Mouse (Mus musculus) thymus, postnatal 0 days (tissue): ENCODE results near the gene Etl4. TPM values are rescaled to one million over a fixed set of nuclear protein-coding genes. Genes with fewer than 3 reads are reported as not detected.

Experiments used
- DNase-seq: peaks from one replicate; pipeline ENCODE4 v3.0.0-alpha.2; 2015; ENCODE audit warnings: low spot score
- polyA plus RNA-seq: library from polyadenylated mRNA; unstranded; fragments of >200 nt; fragmentation: Nextera tagmentation; extraction: Ambion mirVana; gene quantifications from 2 replicates; pipeline ENCODE4 v1.2.1, GENCODE M21; 2015

Etl4 gene
- 4.9 and 6.0 TPM in 2 replicates for polyA plus RNA-seq

- DNase-seq, result no peak
Observed at GRCm38 (mm10) chr2:19909171-19909899, at the start of gene Etl4. Gene Etl4 (plus strand): TSS chr2:19909780.

- no peak for DNase-seq
Observed at GRCm38 (mm10) chr2:19869167-19869566, 40.4 kb upstream of the Etl4 start.

- no peak for DNase-seq
Observed at GRCm38 (mm10) chr2:19871881-19872280, 37.7 kb upstream of the Etl4 start.

GRCm38 (mm10) chr2:19890875-19891274 lies 18.7 kb upstream of the Etl4 start:
- DNase-seq, result no peak

GRCm38 (mm10) chr2:19909900-19910780 lies 560 bp downstream of the Etl4 start:
- DNase-seq, result no peak

GRCm38 (mm10) chr2:19910781-19911175 lies 1.2 kb downstream of the Etl4 start:
- no peak for DNase-seq

GRCm38 (mm10) chr2:19919190-19919589 lies 9.6 kb downstream of the Etl4 start:
- DNase-seq, result peak; percentile 28

GRCm38 (mm10) chr2:19930009-19930408 lies 20.4 kb downstream of the Etl4 start:
- DNase-seq, result no peak

- DNase-seq, result no peak
Observed at GRCm38 (mm10) chr2:19933836-19934235, 24.3 kb downstream of the Etl4 start.

GRCm38 (mm10) chr2:19945205-19945604 lies 35.6 kb downstream of the Etl4 start:
- no peak for DNase-seq

GRCm38 (mm10) chr2:19953028-19953427 lies 43.4 kb downstream of the Etl4 start:
- DNase-seq, result no peak

- DNase-seq, result no peak
Observed at GRCm38 (mm10) chr2:19966445-19966844, 56.9 kb downstream of the Etl4 start.

- no peak for DNase-seq
Observed at GRCm38 (mm10) chr2:20037671-20038070, 128.1 kb downstream of the Etl4 start.

GRCm38 (mm10) chr2:20072377-20072776 lies 162.8 kb downstream of the Etl4 start:
- DNase-seq, result no peak

- DNase-seq, result no peak
Observed at GRCm38 (mm10) chr2:20076118-20076796, 166.7 kb downstream of the Etl4 start.

GRCm38 (mm10) chr2:20084781-20085180 lies 175.2 kb downstream of the Etl4 start:
- no peak for DNase-seq

GRCm38 (mm10) chr2:20105456-20105855 lies 195.9 kb downstream of the Etl4 start:
- no peak for DNase-seq

- DNase-seq, result no peak
Observed at GRCm38 (mm10) chr2:20111703-20112102, 202.1 kb downstream of the Etl4 start.

- no peak for DNase-seq
Observed at GRCm38 (mm10) chr2:20125914-20126313, 216.3 kb downstream of the Etl4 start.

GRCm38 (mm10) chr2:20131792-20132191 lies 222.2 kb downstream of the Etl4 start:
- no peak for DNase-seq

GRCm38 (mm10) chr2:20138426-20138825 lies 228.8 kb downstream of the Etl4 start:
- no peak for DNase-seq

GRCm38 (mm10) chr2:20145368-20145767 lies 235.8 kb downstream of the Etl4 start:
- no peak for DNase-seq
